Mouse (Mus musculus): ENCODE results near the gene Vmn1r94.
"Not testable (repeated sequence)": the region's sequence is repeated elsewhere in the genome, so short reads cannot be mapped to it uniquely, and the experiment has no call there.

The Vmn1r94 gene

GRCm38 (mm10) chr7:20168277-20168676 is at the start of gene Vmn1r94:
Gene Vmn1r94, minus strand, starts transcription at chr7:20168377.
- DNase-seq (ENCODE audit: low spot score) = not testable (repeated sequence)

- not testable (repeated sequence) for DNase-seq (ENCODE audit: low spot score)
Observed at GRCm38 (mm10) chr7:20205507-20205906, 37.3 kb upstream of the Vmn1r94 start, which contains the start of gene Gm6164. Gene Gm6164, minus strand, starts transcription at chr7:20205607.

DNA sequence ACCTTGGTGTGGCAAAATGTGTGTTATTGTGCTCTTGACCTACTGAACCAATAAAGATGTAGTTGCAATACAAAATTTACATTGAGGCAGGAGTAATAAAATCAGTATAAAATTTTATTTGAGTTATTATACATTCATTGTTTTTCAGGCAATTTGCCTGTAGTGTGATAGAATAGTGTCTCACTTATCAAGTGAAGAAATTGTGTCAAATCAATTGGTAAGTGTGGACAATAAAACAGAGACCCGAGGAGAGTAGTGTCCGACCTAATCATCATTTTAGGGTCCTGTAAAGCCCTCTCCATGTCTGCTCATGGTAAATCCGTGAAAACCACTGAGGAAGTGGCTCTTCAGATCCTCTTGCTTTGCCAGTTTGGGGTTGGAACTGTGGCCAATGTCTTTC is 25.2 kb upstream of the Vmn1r94 start, which contains the start of gene Vmn1r95:
Gene Vmn1r95, plus strand, starts transcription at position 301 of the 400 bp plus-strand sequence.
- not testable (repeated sequence) for DNase-seq (ENCODE audit: low spot score)

DNA sequence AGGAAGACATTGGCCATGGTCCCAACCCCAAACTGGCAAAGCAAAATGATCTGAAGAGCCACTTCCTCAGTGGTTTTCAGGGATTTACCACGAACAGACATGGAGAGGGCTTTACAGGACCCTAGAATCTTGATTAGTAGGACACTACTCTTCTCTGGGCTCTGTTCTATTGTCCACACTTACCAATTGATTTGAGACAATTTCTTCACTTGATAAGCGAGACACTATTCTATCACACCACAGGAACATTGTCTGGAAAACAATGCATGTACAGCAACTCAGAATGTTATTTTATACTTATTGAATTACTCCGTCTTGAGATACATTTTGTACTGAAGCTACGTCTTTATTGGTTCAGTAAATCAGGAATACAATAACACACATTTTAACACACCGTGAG is 29.2 kb downstream of the Vmn1r94 start, which contains the start of gene Vmn1r93:
Gene Vmn1r93, minus strand, starts transcription at position 101 of the 400 bp plus-strand sequence.
- not testable (repeated sequence) for DNase-seq (ENCODE audit: low spot score)

GRCm38 (mm10) chr7:20122479-20122878 is 45.7 kb downstream of the Vmn1r94 start, which contains the start of gene Gm16442:
Gene Gm16442, minus strand, starts transcription at chr7:20122579.
- not testable (repeated sequence) for DNase-seq (ENCODE audit: low spot score)
